Mouse (Mus musculus) forebrain, embryonic 14.5 days (tissue): ENCODE data around the gene Insl3. TPM values are rescaled to one million over a fixed set of nuclear protein-coding genes. Genes with fewer than 3 reads are reported as not detected.
"Not testable (repeated sequence)": the region's sequence is repeated elsewhere in the genome, so short reads cannot be mapped to it uniquely, and the experiment has no call there.

Experiments
- ATAC-seq: fragments of 200-750 bp; cut with Nextera tagmentation; 2 replicates; pipeline ENCODE4 v1.8.0; 2017; ENCODE audit warnings: mild to moderate bottlenecking, moderate library complexity
- DNase-seq: peaks from one replicate; pipeline ENCODE4 v3.0.0-alpha.2; 2015; ENCODE audit warnings: low spot score
- H3K27ac ChIP-seq: fragments of 300-500 bp; sonication (generic); 2 replicates; pipeline ENCODE4 v1.5.1; 2014; ENCODE audit warnings: low read depth, mild to moderate bottlenecking, control low read depth, low read length, moderate library complexity
- H3K27me3 ChIP-seq: fragments of 300-500 bp; sonication (generic); replicated peaks from 2 replicates; pipeline ENCODE4 v1.6.1; 2014; ENCODE audit warnings: low read length, control low read depth, mixed read lengths; ENCODE audit not compliant: control insufficient read depth, insufficient read depth
- H3K36me3 ChIP-seq: fragments of 300-500 bp; sonication (generic); 2 replicates; pipeline ENCODE4 v1.6.1; 2014; ENCODE audit warnings: low read length, control low read depth; ENCODE audit not compliant: control insufficient read depth, insufficient read depth
- H3K4me1 ChIP-seq: fragments of 300-500 bp; sonication (generic); 2 replicates; pipeline ENCODE4 v1.6.1; 2014; ENCODE audit warnings: antibody characterized with exemption, low read length, control low read depth; ENCODE audit not compliant: control insufficient read depth, insufficient read depth
- H3K4me2 ChIP-seq: fragments of 300-500 bp; sonication (generic); 2 replicates; pipeline ENCODE4 v1.6.1; 2014; ENCODE audit warnings: mild to moderate bottlenecking, control low read depth, low read length
- H3K4me3 ChIP-seq: fragments of 300-500 bp; sonication (generic); 2 replicates; pipeline ENCODE4 v1.5.1; 2014; ENCODE audit warnings: low read depth, low read length, control low read depth
- H3K9ac ChIP-seq: fragments of 300-500 bp; sonication (generic); 2 replicates; pipeline ENCODE4 v1.6.1; 2014; ENCODE audit warnings: mild to moderate bottlenecking, low read length, control low read depth, moderate library complexity
- H3K9me3 ChIP-seq: fragments of 300-500 bp; sonication (generic); replicated peaks from 2 replicates; pipeline ENCODE4 v1.6.1; 2016; ENCODE audit warnings: low read length, control low read depth, mixed read lengths; ENCODE audit not compliant: control insufficient read depth
- WGBS: fragments of 180-500 bp; shearing (Covaris S2); extraction: QIAGEN DNeasy Blood & Tissue Kit; methylation state at CpG from one replicate; pipeline ENCODE4 v1.1.7; 2014; 5-methylcytosine and 5-hydroxymethylcytosine counted together
- polyA plus RNA-seq: library from polyadenylated mRNA; unstranded; fragments of >200 nt; fragmentation: Nextera tagmentation; extraction: Ambion mirVana; gene quantifications from 2 replicates; pipeline ENCODE4 v1.2.1, GENCODE M21; 2014

Gene Insl3
- polyA plus RNA-seq, 1 experiment from 2014 or later = not detected

- H3K27me3 ChIP-seq = peaks cover 69% of the 10 kb centered on the region
- no peaks in the 10 kb centered on the region for H3K9me3 ChIP-seq
- H3K4me3 ChIP-seq = 0 out of 2 replicates have a peak overlapping the region, but pooled peaks have one; percentile 8
- ATAC-seq (no peak), DNase-seq (no peak)
- H3K36me3 ChIP-seq = no peaks in the 10 kb centered on the region
- H3K27ac ChIP-seq = no peak overlapping the region
- H3K9ac ChIP-seq = no peak overlapping the region
- 12% methylated on average over 66 of the region's 68 CpGs for WGBS
- H3K4me1 ChIP-seq = no peaks in the 10 kb centered on the region
- peak overlapping the region; percentile 26; the same call in 1 of the 2 replicates for H3K4me2 ChIP-seq
Measured at GRCm38 (mm10) chr8:71693166-71694041, 4.4 kb downstream of the Insl3 start.

DNA sequence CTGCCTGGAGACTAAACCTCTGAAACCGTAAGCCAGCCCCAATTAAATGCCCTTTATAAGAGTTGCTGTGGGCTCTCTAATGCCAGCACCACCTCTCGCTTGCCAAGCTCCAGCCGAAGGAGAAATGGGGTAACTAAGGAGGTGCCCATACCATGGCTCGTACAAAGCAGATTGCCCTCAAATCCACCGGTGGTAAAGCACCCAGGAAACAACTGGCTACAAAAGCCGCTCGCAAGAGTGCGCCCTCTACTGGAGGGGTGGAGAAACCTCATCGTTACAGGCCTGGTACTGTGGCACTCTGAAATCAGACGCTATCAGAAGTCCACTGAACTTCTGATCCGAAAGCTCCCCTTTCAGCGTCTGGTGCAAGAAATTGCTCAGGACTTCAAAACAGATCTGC, 6.4 kb downstream of the Insl3 start:
- H3K4me2 ChIP-seq, DNase-seq, H3K4me3 ChIP-seq, ATAC-seq, H3K27ac ChIP-seq, H3K9ac ChIP-seq, H3K36me3 ChIP-seq, H3K4me1 ChIP-seq, H3K9me3 ChIP-seq: not testable (repeated sequence)
- WGBS = 60% methylated on average over 12 of the region's 12 CpGs
- H3K27me3 ChIP-seq = peaks cover 56% of the 10 kb centered on the region

GRCm38 (mm10) chr8:71700493-71701269, 11.7 kb downstream of the Insl3 start:
- DNase-seq (no peak), ATAC-seq (no peak)
- WGBS = 14% methylated on average over 29 of the region's 29 CpGs
- Histone ChIP-seq H3K36me3 (no peaks in the 10 kb centered on the region), H3K27ac (no peak overlapping the region), H3K27me3 (peaks cover 32% of the 10 kb centered on the region), H3K4me3 (no peak overlapping the region), H3K4me2 (peak overlapping the region; percentile 7; the same call in 1 of the 2 replicates), H3K4me1 (no peaks in the 10 kb centered on the region), H3K9ac (no peak overlapping the region), H3K9me3 (no peaks in the 10 kb centered on the region)

DNA sequence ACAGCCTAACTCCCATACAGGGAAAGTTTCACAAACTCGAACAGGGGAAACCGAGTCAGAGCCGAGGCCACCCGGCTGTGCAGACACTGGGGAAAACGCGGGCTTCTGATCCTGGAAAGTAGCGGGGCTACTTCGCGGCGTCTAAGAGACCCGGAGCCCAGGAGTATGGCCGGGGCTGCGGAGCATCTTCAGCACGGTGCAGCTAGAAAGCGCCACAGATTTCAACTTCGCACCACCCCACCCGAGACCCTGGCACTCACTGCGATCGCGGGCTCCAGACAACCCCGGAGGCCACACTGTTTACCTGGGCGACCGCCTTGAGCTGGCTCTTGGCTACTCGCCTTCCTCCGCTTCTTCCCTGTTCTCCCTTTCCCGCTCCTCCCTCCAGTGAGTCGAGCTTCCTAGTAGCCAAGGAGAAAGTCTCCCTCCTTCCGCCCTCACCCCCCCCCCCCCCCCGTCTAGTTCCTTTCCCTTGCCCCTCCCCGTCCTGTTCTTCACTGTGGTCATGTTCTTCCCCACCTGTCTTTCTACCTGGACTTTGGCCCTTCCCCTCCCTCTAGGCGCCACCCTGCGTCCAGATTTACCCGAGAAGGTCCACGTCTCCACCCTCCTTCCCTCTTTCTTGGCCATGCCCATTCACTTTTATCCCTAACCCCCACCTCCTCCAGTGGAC, 12.5 kb downstream of the Insl3 start, which contains the start of gene B3gnt3:
Gene B3gnt3, minus strand, starts transcription at position 376 of the 673 bp plus-strand sequence.
- no peaks in the 10 kb centered on the region for H3K4me1 ChIP-seq
- no peaks in the 10 kb centered on the region for H3K36me3 ChIP-seq
- H3K4me3 ChIP-seq = no peak within 1 kb of the TSS
- no peak within 1 kb of the TSS for H3K27ac ChIP-seq
- H3K9me3 ChIP-seq = no peaks in the 10 kb centered on the region
- H3K4me2 ChIP-seq = peak within 1 kb of the TSS; percentile 7; the same call in 1 of the 2 replicates
- H3K9ac ChIP-seq = no peak within 1 kb of the TSS
- peaks cover 32% of the 10 kb centered on the region for H3K27me3 ChIP-seq
- 19% methylated on average over 31 of the region's 34 CpGs for WGBS
- DNase-seq (no peak), ATAC-seq (no peak)

- DNase-seq (no peak), ATAC-seq (no peak)
- H3K4me1 ChIP-seq = no peaks in the 10 kb centered on the region
- 35% methylated on average over 4 of the region's 4 CpGs for WGBS
- no peak overlapping the region for H3K9ac ChIP-seq
- H3K27ac ChIP-seq = no peak overlapping the region
- no peak overlapping the region for H3K4me3 ChIP-seq
- peaks cover 32% of the 10 kb centered on the region for H3K27me3 ChIP-seq
- no peak overlapping the region for H3K4me2 ChIP-seq
- no peaks in the 10 kb centered on the region for H3K9me3 ChIP-seq
- H3K36me3 ChIP-seq = no peaks in the 10 kb centered on the region
Measured at GRCm38 (mm10) chr8:71702087-71702432, 13.0 kb downstream of the Insl3 start.

GRCm38 (mm10) chr8:71702923-71703322, 13.9 kb downstream of the Insl3 start:
- Histone ChIP-seq H3K36me3 (no peaks in the 10 kb centered on the region), H3K27me3 (peaks cover 32% of the 10 kb centered on the region), H3K4me2 (no peak overlapping the region), H3K9ac (no peak overlapping the region), H3K27ac (no peak overlapping the region), H3K9me3 (no peaks in the 10 kb centered on the region), H3K4me3 (no peak overlapping the region), H3K4me1 (no peaks in the 10 kb centered on the region)
- ATAC-seq = no peak
- DNase-seq = no peak
- 93% methylated on average over 3 of the region's 3 CpGs for WGBS

GRCm38 (mm10) chr8:71703400-71703799, 14.4 kb downstream of the Insl3 start:
- H3K4me1 ChIP-seq, H3K9ac ChIP-seq, H3K4me2 ChIP-seq, ATAC-seq, H3K27ac ChIP-seq, H3K36me3 ChIP-seq, H3K4me3 ChIP-seq, H3K9me3 ChIP-seq, DNase-seq: not testable (repeated sequence)
- peaks cover 33% of the 10 kb centered on the region for H3K27me3 ChIP-seq

DNA sequence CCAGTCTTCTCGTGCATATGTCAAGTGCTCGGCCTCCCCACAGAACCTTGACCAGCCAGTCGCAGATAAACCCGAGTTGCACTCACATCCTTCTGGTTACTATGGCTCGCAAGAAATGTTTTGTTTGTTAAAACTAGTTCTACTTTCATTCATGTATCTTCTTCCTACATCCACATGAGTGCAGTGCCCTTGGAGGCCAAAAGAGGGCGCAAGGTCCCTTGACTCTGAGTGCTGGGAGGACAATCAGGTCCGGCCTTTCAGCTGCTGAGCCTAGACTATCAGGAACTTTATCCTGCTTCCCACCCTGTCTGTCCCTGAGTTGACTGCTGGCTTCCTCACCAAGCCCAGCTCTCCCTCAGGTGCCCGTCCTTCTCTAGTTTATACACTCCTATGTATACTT, 18.9 kb downstream of the Insl3 start:
- Histone ChIP-seq H3K4me2 (no peak overlapping the region), H3K9ac (no peak overlapping the region), H3K36me3 (peaks cover 17% of the 10 kb centered on the region), H3K4me3 (no peak overlapping the region), H3K27ac (no peak overlapping the region), H3K4me1 (no peaks in the 10 kb centered on the region), H3K27me3 (0 out of 2 replicates have a peak, but pooled peaks cover 7% of the 10 kb centered on the region), H3K9me3 (no peaks in the 10 kb centered on the region)
- 35% methylated on average over 8 of the region's 8 CpGs for WGBS
- DNase-seq (peak; percentile 64), ATAC-seq (no peak)
